Mouse (Mus musculus) embryonic fibroblast, embryonic 13.5 days (primary cell): ENCODE measurements at regions not wholly inside any gene's neighbourhood (a gene's known extent, or its start where the extent isn't known, plus 50 kb on each side); places are given as distances from the start of the nearest gene placed in this dataset.
A peak's percentile ranks its signal among the peaks of the same experiment; 100 is the strongest.

Source experiments
- H3K27ac ChIP-seq: 2 replicates; pipeline ENCODE4 v1.5.1; 2012; ENCODE audit warnings: low read length, control low read depth, inconsistent platforms; ENCODE audit not compliant: insufficient read depth
- H3K4me1 ChIP-seq: 2 replicates; pipeline ENCODE4 v1.6.1; 2011; ENCODE audit warnings: low read length; ENCODE audit not compliant: control insufficient read depth, insufficient read depth
- H3K4me3 ChIP-seq: 2 replicates; pipeline ENCODE4 v1.5.1; 2011; ENCODE audit warnings: mild to moderate bottlenecking, control low read depth, low read length; ENCODE audit not compliant: insufficient read depth
- CTCF ChIP-seq: IDR thresholded peaks from 2 replicates; pipeline ENCODE4 v1.5.1; 2011; ENCODE audit warnings: mild to moderate bottlenecking, control low read depth, low read length, moderate library complexity, borderline replicate concordance; ENCODE audit not compliant: insufficient read depth
- POLR2A ChIP-seq: IDR thresholded peaks from 2 replicates; pipeline ENCODE4 v1.6.1; 2011; ENCODE audit warnings: low read depth, mild to moderate bottlenecking, control low read depth, low read length, moderate library complexity

DNA sequence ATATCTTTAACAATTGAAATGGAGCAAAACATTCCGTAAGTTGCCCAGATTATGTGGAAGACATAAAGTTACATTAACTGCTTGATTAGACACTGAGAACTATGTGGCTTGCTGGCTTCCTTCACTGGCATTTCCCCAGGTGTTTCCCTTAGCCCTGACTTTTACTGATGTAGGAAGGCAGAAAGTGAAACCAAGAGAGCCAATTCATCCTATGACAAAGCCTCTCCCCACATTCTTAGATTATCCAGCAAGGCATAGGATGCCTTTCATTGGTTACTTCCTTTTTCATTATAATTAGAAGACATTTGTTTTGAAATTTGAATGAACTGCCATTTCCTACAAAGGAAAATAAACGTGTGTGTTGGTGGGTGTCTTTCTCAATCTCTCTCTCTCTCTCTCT is 72.1 kb downstream of the Cdc42ep3 start:
- TF ChIP-seq POLR2A (no peak), CTCF (no peak)
- peaks cover 9% of the 10 kb centered on the region for H3K4me1 ChIP-seq

DNA sequence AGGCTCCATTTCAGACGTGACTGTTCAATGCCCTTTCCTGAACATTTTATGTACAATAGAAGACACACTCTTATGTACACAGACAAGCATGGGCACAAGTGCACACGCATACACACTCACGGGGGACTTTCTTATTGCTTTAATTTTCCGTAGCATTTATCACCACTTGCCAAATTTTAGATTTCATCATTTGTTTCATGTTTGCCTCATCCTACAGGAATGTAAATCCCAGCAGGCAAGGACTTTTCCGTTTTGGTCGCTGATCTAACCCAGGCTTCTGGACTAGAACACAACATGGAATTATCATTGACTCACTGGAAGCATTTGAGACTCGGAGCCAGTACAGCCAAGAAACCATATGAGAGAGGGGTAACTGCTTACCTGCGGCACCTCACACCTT is 81.3 kb downstream of the Cdc42ep3 start:
- Histone ChIP-seq H3K4me3 (no peak overlapping the region), H3K4me1 (peaks cover 3% of the 10 kb centered on the region; the same call in 1 of the 2 replicates), H3K27ac (0 out of 2 replicates have a peak overlapping the region, but pooled peaks have one; percentile 37)
- TF ChIP-seq CTCF = no peak
- no peak for TF ChIP-seq POLR2A

More for the DNA sequence above, 72.1 kb downstream of the Cdc42ep3 start:
- no peak overlapping the region for H3K4me3 ChIP-seq
- H3K27ac ChIP-seq = no peak overlapping the region

DNA sequence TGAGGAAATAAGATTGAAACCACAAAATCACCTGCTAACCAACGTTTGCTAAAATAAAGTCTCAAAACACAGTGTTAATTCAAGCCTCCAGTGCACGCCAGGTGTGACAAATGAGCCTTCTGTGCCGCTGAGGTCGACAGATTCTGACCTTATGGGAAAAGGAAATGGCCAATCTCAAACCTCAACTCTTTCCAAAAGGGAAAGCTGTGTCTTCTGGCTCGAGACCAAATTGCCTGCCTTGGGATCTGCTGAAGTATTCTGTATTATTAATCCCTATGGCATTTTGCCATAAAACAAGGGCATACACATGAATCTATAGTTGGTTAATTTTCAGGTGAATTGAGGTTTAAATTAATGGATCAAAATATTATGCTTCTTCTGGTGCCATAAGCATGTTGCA is 95.2 kb downstream of the Cdc42ep3 start:
- TF ChIP-seq CTCF (no peak), POLR2A (no peak)
- H3K27ac ChIP-seq = no peak overlapping the region
- no peaks in the 10 kb centered on the region for H3K4me1 ChIP-seq
- no peak overlapping the region for H3K4me3 ChIP-seq

DNA sequence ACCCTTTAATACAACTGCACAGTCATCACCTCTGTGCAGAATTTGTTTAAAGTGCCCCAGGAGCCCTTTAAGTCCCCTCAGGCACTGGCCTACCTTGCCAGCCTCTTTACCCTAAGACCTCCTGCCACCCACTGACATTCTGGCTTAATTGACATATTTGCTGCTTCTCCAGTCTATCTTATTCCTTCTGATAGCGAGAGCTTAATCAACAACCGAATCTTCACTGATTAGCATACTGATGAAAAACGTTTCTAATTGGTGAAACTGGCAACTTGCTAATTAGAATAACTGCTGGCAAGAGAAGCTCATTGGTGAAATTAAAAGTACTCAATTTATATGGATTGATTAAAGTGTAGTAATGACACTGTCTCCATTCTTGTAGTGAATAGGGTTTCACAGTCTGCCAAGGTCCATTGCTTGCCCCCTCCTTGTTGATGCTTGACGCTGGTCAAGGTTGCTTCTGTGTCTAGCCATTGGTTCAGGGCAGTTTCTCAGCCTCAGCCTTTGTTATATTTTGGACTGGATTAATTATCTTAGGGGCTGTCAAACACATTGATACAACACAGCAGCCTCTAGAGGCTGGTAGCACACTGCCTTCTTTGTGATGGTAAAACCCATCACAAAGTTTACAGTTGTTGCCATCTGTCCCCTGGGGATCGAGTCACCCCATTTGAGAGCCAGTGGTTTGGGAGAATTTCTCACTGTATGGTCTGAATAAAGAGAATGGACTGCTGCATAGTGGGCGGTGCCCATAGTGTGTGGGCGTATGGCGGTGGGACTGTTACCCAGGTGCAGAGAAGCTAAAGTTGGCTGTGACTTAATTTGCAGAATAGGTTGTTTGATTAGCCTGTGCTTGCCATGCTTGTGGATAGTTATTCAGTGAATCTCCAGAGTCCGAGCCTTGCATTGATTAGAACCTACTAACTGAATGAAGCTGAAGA is 107.7 kb downstream of the Cdc42ep3 start:
- H3K4me3 ChIP-seq = no peak overlapping the region
- 0 out of 2 replicates have a peak overlapping the region, but pooled peaks have one; percentile 19 for H3K27ac ChIP-seq
- TF ChIP-seq POLR2A (no peak), CTCF (no peak)
- H3K4me1 ChIP-seq = 0 out of 2 replicates have a peak, but pooled peaks cover 3% of the 10 kb centered on the region

DNA sequence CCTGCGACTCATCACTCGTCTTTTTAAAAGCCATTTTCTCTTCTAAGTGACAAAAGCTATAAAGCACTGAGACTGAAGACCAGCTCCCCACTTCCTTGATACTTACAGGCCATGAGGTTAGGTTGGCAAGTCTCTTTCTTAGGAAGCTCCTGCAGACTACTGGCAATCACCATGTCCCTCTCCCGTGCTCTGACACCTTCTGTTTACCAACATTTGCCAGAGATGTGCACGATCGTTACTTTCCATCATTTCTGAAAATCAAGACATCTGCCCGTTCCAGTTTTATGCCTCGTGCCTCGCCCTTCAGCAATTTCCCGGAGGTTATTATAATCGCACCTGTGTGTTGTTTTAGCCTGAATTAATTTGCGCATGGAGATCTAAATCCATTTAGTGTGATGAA is 110.8 kb downstream of the Cdc42ep3 start:
- Histone ChIP-seq H3K4me3 (no peak overlapping the region), H3K4me1 (0 out of 2 replicates have a peak, but pooled peaks cover 3% of the 10 kb centered on the region), H3K27ac (no peak overlapping the region)
- TF ChIP-seq POLR2A = no peak
- TF ChIP-seq CTCF = no peak

DNA sequence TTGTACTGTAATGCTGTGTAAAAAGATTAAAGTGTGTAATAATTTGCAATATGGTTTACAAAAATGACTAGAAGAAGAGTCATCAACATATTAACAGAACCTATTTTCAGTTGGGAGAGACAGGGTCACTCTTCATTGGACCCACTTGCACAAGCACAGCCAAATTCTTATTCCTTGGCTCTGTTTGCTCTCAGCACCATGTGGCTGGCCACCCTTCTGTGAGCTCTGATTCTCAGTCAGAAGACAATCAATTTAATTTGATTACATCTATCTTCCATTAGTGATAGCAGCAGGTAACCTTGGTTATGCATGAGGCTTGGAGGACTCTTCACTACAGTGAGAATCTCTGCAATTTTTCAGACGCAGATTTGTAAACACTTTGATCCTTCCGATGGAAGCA is 111.5 kb downstream of the Cdc42ep3 start:
- no peak overlapping the region for H3K4me3 ChIP-seq
- 0 out of 2 replicates have a peak, but pooled peaks cover 3% of the 10 kb centered on the region for H3K4me1 ChIP-seq
- H3K27ac ChIP-seq = no peak overlapping the region
- no peak for TF ChIP-seq CTCF
- no peak for TF ChIP-seq POLR2A

DNA sequence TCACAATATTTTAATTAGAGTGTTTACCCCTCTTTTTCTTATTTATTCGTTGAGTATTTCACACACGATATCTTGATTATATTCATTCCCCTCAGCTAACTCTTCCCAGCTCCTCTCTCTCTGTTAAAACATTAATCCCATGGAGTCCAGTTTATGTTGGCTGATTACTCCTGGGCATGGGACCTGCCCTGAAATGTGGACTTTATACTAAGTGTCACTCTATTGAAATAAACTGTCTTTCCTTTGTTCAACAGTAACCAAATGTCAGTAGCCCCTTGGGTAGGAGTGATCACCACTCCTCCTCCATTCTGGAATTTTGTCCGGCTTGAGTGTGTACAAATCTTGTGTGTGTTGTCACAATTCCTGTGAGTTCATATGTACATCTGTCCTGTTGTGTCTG is 113.4 kb downstream of the Cdc42ep3 start:
- H3K27ac ChIP-seq = no peak overlapping the region
- H3K4me3 ChIP-seq = no peak overlapping the region
- no peaks in the 10 kb centered on the region for H3K4me1 ChIP-seq
- TF ChIP-seq CTCF (no peak), POLR2A (no peak)

DNA sequence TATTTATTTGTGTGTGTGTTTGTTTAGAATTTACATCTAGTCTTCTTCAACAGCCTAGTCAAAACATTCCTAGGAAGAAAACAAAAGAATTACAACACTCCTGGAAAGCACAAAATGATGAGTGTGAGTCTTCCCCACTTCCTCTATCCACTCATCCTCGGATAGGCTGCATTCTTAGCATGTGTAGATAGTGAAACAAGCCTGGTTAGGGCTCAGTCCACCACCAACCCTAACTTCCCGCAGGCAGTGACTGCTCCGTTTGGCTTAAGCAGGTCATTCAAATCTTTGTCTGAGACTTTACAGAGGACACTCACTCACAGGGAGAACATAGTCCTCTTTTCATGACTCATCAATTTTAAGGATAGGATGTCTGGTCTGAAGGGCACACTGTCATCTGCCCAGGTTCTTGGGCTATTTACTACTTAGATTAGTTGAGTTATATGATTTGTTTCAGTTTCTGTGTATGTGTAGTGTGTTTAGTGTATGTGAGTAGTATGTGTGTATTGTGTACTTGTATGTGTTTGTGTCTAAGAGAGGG is 118.6 kb downstream of the Cdc42ep3 start:
- Histone ChIP-seq H3K4me1 (no peaks in the 10 kb centered on the region), H3K4me3 (no peak overlapping the region), H3K27ac (no peak overlapping the region)
- TF ChIP-seq CTCF (no peak), POLR2A (no peak)

DNA sequence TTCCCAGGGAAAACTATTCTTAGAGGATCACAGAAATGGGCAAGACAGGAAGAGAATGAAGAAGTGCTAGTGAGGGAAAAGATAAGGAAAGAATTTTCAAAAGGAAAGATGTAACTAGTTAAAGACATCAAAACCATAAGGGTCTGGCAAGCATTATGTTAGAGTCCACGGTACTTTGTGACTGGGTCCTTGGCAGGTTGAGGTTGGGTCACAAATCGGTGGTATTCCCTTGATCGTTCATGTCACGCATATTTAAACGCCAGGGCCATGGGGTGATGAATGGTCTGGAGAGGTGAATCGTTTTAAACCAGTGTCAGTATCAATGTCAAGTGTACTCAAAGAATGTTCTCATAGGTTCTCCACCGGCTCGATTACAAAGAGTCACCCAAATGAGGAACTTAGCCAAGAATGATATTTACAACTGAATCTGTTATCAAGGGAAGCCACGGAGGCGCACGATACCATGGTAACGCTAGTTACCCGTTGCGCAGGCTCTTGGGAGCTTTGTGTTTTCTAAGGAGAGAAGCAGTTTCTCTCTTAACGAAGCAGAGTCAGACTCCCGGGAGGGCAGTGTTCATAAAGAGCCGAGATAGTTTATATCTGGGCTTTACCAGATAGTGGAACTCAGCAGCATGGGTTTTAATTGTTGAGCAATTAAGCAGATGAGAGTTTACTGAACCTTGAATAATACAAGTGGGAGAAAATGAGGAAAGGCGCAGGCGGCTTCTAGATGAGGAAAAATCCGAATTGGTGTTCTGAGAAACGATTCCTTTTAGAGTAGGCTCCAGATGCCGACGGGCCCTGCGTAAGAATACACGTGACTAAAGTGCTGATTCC is 124.0 kb downstream of the Cdc42ep3 start:
- Histone ChIP-seq H3K4me3 (no peak overlapping the region), H3K4me1 (no peaks in the 10 kb centered on the region)
- TF ChIP-seq POLR2A (no peak), CTCF (no peak)

DNA sequence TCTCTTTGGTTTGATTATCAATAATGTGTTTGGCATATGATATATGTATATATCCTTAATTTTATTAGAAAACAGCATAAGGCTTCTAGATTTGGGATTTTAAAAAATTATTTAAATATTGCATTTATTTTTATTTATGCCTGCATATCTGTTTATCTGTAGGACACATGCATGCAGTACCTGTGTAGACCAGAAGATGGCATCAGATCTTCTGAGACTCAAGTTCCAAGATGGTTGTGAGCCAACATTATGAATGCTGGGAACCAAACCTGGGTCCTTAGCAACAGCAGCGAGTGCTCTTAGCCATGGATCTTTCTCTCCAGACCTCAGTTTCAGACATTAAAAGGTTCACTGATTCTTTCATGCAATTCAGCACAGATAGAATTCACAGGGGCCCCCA is 148.3 kb downstream of the Cdc42ep3 start:
- TF ChIP-seq CTCF = no peak
- TF ChIP-seq POLR2A = no peak
- H3K4me1 ChIP-seq = no peaks in the 10 kb centered on the region
- no peak overlapping the region for H3K4me3 ChIP-seq
- H3K27ac ChIP-seq = no peak overlapping the region

More for the DNA sequence above, 124.0 kb downstream of the Cdc42ep3 start:
- no peak overlapping the region for H3K27ac ChIP-seq
